Mouse (Mus musculus) adrenal gland, adult 8-10 months (tissue): ENCODE measurements around the gene Proca1. TPM values are rescaled to one million over a fixed set of nuclear protein-coding genes. Genes with fewer than 3 reads are reported as not detected.
A peak's percentile ranks its signal among the peaks of the same experiment; 100 is the strongest.

Experiments
- DNase-seq: peaks from one replicate; pipeline ENCODE4 v3.0.0; 2022
- total RNA-seq, 4 experiments: library from RNA; stranded (reverse); gene quantifications; 2 replicates each; pipeline ENCODE4 v1.2.4; 2022

The Proca1 gene
- total RNA-seq = 10 to 100 TPM; 10.1 to 12.9 (median 11.9) TPM

DNA sequence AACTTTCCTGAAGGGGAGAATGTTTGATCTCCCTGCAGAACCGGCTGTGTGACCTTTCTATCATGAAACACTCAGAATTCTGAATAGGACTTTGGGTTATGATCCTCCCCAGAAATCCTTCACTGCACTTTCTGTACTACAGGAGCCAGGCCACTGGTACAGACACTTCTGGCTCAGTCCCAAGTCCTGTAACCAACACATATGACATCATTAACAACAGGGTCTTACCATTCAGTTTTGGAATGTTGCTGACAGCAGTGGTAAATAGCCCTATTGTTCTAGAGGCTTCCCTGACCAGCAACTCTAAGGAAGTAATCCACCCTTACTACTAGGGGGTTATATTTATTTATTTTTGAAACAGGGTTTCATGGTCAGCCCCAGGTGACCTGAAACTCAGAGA lies at the start of gene Proca1:
TSS of gene Proca1 (plus strand) at position 280 of the 400 bp plus-strand sequence.
- no peak for DNase-seq

DNA sequence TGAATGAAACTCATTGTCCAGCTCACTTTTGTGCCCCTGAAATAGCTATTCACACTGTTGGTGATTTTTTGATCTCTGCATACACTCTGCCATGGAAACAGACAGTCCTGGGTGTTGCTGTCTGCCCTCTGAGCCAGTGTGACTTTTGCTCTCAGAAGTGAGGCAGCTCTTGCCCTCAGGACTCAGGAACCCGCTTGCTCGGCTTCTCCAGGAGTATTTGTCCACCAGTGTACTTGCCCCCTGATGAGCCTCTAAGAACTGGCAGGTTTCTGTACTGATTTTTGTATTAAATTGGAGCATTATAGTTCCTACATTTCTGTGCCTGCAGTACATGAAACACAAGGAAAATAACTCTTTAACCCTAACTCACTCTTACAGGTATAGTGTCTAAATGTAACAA lies 49.7 kb upstream of the Proca1 start:
- DNase-seq = no peak

DNA sequence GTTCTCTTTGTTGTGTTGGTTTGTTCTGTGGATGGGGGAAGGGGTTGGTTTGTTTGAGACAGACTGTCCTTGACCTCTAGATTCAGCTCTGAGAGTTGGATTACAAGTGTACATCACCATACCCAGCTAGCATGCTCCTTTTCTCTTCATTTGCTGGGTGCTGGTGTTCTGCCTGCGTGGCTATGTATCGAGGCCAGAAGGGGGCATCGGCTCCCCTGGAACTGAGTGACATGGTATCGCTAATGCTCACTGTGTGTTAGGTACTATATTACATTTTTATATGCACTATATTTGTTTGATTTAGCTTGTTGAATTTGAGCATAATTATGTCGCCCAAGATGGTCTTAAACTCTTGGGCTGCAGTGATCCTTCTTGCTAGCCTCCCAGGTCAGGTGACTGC lies 47.0 kb upstream of the Proca1 start:
- DNase-seq = no peak

DNA sequence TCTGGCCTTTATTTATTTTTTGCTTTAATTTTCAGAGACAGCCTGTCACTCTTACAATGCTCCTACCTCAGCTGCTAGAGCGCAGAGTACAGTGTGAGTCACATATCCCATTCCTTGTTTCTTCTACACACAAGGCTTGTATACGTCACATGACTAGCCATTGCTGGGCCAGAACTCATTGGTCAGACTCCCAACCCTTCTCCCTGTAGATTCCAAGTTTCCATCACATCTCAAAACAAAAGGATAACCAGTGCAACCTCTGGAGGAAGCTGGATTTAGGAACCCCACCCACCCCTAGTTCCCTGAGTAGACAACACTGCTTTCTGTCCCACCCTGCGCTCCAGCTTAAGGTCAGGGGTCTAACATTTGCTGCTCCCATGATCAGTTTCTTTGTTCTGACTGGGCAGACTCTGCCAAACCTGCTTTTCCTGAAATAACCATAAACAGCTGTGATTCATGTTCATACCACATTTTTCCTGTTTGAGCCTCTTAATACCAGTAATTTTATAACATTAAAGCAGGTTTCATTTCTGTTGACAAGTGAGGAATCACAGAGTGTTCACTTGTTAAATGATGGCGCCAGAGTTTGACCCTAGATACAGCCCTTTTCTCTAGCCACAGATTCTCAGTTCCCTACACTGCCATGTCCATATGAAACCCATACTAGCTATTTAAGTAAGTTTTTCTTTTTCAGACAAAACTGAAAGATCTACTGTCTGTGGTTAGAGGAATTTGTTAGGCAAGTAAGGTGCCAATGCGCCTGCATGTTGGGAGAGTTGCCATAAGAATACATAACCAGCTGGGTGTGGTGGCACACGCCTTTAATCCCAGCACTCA lies 46.3 kb upstream of the Proca1 start:
- no peak for DNase-seq

DNA sequence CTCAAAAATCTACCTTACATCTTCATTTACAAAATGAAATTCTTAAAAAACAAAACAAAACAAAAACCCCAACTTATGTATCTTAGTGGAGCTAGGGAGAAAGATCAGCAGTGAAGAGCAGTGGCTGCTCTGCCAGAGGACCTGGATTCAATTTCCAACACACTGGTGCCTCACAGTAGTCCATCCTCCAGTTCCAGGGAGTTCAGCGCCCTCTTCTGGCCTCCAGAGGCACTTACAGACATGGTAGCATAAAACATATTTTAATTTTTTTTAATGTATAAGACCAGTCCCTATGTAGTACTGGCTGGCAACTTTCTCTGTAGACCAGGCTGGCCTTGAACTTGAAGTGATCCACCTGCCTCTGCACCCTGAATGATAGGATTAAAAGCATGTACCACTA lies 42.0 kb upstream of the Proca1 start:
- no peak for DNase-seq

DNA sequence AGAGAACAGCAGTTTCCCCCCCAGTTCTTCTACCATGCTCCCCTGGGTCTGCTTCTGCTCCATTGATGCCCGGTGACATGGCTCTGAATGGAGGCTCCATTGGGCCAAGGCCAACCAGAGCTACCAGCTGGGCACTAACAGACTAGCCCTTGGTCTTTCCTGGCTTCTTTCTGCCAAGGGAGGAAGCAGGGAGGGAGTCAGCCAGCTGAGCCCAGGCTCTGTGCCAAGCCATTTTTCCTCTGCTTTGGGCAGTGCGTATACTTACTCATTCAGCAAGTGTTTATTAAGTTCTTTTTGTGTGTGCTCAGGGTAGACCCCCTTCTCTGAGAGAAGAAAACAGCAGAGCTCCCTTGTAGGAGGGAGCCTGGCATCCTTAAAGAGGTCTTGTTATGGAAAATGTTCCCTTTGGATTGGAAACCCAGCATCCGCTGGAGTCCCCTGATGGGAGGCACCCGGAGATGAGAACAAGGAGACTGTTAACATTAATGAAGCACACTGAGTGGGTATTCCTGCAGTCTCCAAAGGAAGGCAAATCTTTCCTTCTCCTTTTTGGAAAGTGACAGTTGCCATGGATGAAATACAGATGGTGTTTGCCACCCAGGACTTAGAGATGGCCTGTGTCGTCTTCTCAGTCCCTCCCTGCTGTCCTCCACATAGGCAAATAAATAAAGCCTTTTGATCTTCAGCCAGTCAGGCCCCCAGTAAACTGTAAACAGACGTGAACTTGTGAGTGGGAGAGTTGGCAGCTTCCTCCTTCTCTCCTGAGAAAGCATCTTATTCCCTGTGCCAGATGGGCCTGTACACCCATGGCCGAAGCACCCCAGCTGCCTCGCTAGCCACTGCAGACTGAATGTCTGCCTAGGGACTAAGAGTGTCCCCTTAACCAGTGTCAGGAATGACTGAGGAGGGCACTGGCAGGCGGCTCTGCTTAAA lies 40.6 kb upstream of the Proca1 start:
- DNase-seq = peak; percentile 73

DNA sequence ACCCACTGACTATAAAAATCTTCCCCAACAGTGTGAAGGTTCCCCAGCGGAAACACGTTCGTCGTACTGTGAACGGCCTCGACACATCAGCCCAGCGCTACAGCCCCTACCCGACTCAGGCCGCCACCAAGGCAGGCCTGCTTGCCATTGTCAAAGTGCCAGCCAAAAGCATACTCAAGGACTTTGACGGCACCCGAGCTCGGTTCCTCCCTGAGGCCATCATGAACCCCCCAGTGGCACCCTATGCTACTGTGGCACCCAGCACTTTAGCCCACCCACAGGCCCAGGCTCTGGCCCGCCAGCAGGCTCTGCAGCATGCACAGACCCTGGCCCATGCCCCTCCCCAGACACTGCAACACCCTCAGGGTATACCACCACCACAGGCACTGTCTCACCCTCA lies 39.4 kb upstream of the Proca1 start:
- DNase-seq = no peak

DNA sequence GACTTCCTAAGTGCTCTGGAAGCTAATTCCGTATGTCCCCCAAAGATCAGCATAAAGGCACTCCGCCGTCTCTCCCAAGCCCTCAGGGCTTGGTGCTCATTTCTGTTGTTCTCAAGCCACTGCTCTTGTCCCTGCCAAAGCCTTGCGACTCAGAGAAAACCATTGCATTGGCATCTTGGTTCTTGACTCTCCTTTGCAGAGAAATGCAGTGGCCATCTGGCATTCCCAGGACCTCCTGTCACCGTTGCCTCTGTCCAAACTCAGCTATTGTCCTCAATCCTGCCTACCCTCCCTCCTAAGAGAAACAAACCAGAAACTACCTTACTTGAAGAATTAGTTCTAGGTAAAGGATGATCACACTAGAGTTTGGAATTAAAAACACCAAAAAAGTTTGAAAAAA lies 37.5 kb upstream of the Proca1 start:
- DNase-seq = no peak

DNA sequence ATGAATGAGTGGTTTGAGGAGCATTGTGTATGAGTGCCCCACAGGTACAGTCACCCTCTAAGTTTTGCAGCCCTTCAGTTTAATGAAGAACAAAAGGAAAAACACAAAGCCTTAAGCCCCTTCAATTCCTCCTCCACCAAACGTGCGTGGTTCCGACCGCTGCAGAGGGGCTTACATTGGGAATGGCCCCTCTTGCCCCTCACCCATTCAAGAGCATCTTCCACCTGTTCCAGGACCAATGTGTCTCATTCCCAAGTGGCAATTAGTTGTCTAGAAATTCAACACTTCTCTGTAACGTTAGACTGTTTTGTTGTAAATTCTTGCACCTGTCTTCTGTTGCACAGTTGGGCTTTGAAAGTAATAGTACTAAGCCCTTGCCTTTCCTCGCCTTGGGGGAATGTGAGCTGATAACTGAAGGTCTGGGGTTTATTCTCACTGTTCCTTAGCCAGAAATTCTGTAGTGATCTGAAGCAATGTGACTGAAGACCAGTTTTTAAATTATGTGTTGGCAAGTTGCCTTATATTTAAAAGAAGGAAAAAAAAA lies 37.0 kb upstream of the Proca1 start:
- DNase-seq = no peak

DNA sequence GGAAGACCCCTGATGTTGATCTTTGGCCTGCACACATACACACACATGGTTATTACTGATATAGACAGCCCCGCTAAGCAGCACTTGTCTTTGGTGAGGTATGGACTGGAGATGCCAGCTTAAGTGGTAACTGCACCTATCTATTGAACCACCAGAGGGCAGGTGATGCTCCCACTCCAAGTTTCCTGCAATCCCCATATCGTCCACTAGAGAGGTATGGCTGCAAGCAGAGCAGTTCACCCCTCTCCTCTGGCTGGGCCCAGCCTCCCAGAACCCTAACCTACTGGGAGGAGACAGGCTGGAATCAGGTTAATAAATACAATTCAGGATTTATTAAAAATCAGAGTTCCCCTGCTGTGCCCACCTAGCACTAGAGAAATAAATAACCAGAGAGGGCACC lies 34.1 kb upstream of the Proca1 start:
- no peak for DNase-seq

DNA sequence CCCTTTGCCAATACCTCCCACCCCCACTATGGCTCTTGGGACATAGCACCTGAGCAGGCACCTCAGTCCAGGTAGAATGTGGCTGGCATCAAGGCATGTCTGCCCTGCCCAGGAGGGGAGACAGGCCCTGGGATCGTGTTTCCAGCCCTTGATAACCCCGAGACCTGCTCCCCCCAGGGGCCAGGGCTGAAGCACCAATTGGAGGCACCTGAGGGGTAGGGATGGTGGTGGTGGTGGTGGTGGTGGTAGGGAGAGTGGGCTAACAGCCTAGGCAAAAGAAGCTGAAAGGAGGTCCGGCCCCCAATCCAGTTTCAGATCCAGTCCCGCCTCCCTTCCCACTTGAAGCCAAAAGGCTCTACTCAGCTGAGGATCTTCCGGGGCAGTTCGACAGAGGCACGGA lies 33.6 kb upstream of the Proca1 start:
- DNase-seq = no peak

DNA sequence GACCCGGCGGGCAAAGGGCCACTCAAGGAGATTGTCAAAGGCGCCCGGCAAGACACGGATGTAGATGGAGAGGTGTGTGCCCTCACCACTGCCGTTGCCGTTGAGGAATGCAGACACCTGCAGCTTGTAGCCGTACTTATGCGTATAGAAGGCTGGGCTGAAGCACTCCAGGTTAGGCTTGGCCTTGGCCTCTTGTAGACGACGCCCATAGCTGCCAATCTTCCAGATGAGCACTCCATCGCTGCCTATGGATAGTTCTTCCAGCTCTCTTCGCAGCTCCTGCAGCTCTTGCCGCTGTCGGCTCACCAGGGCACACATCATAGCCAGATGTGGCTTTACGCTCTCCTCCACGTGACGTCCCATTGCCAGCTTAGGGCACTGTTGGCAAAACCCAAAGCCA lies 33.0 kb upstream of the Proca1 start:
- DNase-seq = no peak

DNA sequence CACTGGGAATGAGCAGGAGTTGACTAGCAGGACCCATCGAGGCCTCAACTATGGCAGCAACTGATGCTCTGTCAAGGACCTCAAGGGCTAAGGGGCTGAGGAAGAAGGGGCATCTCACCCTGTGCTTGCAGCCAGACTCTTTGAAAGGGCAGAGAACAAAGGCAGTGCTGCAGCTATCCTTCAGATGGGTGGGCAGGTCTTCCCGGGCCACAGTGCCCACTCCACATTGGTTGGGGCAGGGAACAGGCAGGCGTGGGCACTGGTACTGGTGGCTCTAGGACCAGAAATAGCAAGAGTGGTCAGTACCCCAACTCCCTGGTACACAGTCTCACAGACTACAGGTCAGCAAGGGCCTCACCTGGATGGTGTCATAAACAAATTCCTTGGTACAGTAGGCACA lies 32.5 kb upstream of the Proca1 start:
- no peak for DNase-seq

DNA sequence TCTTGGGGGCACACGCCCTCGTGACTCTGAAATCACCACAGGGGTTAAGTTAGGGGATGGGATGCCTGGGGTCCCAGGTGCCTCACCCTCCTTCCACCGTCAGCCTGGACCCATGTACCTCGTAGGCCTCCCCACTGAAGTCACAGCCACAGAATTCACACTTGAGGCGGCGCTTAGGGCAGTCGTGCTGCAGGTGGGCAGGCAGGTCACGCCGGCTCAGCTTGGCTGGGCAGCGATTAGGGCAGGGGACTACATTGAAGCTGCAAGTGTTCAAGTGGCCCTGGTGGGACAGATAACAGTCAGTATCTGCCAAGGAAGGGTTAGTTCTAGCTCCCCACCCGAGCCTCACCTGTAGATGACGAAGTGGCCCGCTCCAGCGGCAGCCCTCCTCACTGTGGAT lies 32.0 kb upstream of the Proca1 start:
- no peak for DNase-seq

DNA sequence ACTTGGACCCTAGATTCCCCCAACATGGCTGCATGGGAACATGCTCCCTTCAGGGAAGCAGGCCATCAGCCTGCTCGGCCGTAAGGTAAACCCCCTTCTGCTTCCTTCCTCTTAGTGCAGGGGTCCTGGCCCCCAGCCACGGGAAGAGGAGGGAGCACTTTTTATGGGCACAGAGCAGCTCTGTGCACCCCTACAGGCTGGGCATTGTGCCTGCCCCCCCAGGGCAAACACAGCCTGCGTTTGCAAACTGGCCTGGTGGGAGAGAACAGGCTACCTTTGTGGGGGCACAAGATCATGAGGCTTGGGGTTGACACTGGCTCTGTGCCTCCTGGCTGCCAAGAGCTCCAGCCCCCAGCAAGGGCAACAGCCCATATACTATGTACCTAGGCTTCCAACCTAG lies 31.2 kb upstream of the Proca1 start:
- DNase-seq = no peak

DNA sequence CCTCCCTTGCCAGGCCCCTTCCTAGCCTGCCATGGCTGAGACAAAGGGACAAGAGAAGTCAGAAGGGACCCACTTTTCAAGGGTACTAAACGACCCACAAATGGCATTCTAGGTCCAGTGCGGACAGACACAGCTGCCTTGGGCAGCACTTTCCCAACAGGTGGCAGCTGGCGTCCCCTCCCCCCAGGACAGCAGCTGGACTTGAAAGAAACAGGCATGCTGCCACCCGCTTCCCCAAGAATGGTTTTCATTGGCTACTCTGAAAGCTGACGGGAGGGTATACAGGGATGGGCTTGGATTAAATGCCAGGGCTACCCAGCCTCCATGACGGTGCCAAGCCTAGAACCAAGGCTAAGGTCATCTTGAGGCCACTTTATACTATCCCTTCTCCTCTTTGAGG lies 30.7 kb upstream of the Proca1 start:
- peak; percentile 75 for DNase-seq

DNA sequence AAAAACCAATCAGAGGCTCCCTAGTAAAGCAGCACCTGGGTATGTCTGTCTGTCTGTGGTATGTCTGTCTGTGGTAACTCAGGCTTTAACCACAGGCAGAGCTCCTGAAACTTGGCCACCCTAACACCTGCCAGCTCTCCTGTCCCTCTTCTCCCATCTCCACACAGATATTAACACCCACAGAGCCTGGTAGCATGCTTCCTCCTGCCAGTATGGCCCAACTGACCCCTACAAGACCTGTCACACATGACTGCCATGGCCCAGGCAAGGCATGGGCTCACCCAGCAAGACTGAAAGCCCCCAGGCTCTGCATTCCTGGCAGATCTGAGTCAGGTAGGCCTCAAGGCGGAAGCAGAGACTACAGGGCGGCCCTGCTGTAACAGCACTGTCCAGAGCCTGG lies 30.1 kb upstream of the Proca1 start:
- DNase-seq = no peak

DNA sequence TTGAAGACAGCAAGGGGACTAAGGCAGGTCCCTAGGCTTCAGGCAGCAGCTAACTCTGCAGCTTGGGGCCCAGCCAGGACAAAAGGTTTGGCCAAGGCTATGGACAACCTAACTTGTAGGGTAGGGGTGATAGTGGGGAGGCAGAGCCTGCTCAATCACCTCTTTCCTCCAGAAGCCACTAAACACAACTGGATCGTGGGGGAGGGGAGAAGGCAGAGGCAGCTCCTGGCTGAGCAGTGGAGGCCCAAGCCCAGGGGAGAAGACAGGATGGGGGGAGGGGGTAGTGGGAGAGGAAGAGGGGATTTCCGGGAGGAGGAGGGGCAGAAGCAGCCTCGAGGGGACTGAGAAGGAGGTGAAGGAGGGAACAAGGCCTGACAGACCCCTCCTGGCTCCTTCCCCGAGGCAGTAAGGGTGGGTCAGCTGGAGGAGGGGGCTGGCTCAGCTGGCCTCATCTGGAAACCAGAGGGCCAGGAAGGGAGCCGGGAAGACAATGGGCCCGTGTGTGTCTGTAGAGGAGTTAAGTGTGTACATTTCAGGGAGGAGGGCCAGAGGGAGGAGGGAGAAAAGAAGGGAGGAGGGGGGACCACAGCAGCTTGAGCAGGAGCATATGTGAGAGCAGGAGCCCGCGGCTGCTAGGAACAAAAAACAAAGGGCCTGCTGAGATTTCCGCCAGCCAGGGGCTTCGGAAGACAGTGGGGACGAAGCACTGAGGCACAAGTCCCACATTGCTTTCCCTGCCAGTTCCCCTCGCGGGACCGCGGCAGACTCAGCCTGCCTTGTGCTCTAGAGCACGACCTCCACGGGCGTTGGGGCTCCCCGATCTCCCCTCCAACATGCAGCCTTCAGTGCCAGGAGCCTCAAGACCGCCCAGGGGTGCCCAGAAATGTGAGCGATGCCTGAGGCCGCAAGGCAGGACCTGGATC lies 29.2 kb upstream of the Proca1 start:
- DNase-seq = peak; percentile 77

DNA sequence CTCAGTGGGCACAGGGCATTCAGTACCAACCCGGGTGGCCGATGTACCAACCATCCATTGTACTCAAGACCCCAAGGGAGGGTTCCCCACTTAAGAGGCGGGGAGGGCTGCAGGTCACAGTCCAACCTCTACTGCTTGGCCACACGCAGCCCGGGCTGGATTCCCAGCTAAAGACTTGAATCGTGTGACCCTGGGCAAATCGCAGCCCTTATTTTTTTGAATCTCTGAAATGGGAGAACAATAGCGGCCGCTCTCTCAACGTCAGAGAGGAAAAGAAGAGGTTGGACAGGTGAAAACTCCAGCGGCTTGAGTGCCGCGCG lies 28.6 kb upstream of the Proca1 start:
- DNase-seq = no peak

DNA sequence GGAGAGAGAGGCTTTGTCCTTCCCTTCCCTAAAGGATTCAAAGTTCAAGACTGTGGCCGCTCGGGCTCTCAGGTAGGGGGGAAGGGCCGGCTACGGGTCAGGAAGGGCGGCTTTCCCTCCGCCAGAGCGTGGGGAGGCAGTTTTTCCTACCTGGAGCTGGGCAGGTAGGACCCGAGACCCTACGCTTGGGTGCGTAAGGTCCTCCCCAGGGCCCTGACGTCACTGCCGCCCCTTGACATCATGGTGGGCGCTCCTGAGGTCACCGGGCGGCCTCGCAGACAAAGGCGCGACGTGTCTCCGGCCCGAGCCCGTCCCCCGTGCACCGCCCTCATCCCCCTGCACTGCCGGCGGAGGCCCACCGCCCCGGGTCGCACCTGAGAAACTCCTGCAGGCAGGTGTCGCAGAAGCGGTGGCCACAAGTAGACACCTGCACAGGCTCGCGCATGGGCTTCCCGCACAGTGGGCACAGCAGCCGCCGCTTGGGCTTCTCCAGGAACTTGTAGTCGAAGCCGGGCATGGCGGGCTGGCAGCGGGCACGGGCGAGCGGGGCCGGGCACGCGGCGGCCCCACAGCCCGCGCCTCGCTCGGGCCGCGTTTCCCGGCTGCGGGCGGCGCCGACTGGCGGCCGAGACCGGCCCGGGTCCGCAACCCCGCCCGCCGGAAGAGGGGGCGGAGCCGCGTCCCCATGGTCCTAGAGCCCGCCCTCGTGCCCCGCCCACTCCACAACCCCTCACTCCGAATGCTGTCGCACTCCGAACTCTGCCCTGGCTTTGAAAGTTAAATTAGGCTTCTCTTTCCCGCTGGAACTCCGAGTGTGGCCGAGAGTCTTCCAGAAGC lies 28.1 kb upstream of the Proca1 start, which contains the start of gene Traf4:
TSS of gene Traf4 (minus strand) at position 666 of the 837 bp plus-strand sequence.
- DNase-seq = peak; percentile 69

DNA sequence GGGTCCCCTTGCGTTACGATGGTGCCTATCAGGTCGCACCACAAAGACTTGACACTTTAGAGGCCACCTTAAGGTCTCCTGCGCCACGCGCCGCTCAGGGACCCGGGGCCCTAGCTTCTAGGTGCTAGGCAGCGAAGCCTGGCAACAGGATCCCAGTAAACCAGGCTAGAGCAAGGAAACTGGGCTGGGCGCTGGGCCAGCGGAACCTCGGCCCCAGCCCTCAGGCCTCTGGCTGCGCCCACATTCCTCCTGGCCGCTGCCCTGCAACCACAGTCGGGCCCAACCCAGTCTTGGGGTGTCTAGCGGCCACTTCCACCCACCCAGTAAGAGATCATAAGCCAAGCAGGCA lies 27.5 kb upstream of the Proca1 start:
- DNase-seq = no peak

DNA sequence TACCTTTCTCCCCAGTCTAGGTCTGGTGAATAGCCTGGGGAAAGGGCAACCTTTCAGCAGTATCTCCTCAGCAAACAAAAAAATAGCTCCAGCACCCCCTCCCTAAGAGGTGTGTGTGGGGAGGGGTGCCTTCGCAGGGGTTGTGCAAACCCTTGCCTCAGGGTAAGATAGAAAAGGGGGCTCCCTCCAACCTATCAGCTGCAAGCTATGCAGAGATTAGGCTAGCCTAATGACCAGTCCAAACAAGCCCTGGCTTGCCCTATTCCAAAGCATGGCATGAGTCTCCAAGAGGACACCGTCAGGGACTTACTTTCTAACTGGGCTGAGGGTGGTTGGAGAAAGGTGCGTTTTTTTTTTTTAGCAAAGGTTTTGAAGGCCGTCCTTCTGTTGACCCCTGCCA lies 27.0 kb upstream of the Proca1 start:
- no peak for DNase-seq
